Mouse (Mus musculus) yolk sac, embryonic 10.5 days (tissue): ENCODE measurements around the gene Bhmt.

Experiments
- DNase-seq: peaks from one replicate; pipeline ENCODE4 v3.0.0-alpha.2; 2017; ENCODE audit warnings: low spot score

The Bhmt gene

DNA sequence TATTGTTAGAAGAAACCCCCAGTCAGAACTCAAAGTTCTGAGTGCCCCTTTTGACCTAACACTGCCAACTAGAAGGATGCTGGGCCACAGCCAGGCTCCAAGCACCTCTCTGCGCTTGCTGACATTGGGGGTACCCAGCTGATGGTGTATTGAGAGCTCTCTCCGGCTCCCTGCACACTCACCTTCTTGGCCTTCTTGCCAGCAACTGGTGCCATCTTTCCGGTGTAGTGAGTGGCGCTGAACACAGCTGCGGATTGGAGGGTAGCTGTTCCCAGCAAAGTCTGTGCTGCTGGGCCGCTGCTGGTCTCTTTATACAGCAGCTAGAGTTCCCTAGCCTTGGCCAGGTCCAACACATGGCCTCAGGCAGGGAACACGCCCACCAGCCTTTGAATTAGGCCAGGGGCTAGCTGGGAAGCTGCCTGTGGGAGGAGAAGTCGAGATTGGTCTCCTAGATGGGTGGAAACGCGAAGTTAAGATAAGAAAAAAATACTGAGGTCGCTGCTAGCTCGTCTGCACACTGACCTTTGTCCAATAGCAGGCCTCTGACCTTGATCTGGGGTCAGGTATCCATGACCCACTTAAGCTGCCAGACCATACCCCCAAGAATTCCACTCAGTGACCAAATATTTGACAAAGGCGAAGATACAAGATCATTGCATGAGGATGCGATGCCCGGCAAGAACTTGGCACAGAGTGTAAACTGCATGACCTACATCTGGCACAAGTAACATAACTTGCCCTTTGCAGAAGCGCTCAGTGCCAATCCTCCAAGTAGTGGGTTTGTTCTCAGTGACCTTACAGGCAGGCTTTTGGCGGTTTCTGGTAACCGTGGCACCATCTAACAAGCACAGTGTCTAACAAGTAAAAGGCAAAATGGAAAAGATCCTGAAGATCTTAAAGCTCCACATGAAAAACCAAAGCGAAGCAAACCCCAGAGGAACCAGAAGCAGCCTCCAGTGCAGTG, at the start of gene Bhmt:
TSS of gene Bhmt (minus strand) at position 680 of the 964 bp plus-strand sequence.
- peak; percentile 38 for DNase-seq

DNA sequence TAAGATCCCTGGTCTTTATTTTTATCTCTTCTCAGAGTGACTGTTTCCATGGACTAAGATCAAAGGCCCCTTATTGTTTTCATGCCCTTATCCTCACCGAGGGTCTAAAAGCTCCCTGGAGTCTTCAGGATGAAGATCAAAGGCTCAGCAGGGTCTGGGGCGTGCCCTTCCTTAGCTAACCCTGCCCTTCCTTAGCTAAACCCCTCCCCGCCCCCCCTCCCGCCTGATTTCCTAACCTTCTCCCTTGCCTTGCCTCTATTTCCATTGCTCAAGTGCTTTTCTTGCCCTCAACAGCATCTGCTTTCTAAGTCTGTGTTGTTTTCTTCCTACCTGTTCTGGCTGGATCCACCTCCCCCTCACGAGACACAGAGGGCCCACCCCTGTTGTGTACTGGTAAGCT, 49.6 kb upstream of the Bhmt start:
- DNase-seq: peak; percentile 7

DNA sequence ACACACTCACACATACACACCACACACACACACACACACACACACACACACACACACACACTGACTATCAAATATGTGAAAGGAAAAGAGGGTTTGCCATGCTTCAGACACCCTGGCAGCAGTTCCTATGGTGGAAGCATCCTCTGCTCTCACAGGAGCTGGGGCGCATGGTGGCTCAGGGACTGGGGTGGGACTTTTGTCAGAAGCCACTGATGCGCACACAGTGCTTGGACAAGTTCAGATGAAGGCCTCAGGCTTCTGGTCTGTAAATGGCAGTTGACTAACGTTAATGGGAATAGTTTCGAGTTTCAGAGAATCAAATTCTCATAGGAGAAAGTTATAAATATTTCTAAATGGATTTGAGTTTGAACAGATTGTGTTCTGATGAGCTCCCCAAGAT, 47.5 kb upstream of the Bhmt start:
- DNase-seq: no peak

DNA sequence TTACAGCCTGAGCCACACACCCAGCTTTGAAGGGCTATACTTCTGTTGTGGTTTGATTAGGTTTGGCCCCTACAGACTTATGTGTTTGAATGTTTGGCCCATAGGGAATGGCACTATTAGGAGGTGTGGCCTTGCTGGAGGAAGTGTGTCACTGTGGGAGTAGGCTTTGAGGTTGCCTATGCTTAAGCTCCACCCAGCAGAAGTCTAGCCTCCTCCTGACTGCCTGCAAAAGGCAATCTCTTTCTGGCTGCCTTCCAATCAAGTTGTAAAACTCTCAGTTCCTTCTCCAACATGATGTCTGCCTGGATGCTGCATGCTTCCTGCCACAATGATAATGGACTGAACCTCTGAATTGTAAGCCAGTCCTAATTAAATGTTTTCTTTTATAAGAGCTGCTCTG, 45.6 kb upstream of the Bhmt start:
- no peak for DNase-seq

DNA sequence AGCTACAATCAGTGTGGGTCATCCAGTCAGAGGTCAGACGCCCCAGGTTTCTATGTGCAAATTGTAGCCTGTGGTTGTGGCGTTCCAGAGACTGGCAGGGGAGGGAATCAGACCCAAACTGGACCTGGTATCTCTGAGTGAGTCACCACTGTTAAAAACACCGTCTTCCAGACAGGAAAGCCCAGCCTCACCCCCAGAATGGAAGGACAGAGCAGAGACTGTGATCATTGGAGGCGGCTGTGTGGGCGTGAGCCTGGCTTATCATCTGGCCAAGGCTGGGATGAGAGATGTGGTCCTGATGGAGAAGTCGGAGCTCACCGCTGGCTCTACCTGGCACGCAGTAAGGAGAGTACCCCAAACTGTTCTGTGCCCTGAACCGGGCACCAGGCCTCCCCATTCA, 39.1 kb upstream of the Bhmt start:
- DNase-seq: no peak

DNA sequence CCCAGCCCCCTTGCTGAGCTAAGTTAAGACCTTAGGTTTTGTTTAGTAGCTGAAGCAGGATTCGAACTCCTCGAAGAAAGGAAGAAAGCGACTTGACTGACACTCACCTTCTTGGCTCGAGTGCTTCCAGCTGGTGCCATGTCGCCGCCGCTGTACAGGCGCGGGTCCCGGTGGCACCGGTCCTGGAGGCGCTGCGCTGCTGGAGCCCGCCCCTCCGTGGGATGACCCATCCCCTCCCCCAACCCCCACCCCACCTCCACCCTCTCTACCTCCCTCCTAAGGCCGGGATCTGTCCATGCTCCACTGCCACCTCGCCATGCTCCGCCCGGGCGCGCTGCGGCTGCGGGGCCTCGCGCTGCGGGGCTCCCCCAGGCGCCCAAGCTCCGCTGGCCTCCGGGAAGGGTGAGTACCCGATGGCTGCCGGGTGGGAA, 36.4 kb upstream of the Bhmt start, which contains the start of the genes Bhmt2 and Dmgdh:
TSS of gene Bhmt2 (minus strand) at position 172 of the 431 bp plus-strand sequence.
TSS of gene Dmgdh (plus strand) at position 303 of the 431 bp plus-strand sequence.
- DNase-seq: peak; percentile 52

DNA sequence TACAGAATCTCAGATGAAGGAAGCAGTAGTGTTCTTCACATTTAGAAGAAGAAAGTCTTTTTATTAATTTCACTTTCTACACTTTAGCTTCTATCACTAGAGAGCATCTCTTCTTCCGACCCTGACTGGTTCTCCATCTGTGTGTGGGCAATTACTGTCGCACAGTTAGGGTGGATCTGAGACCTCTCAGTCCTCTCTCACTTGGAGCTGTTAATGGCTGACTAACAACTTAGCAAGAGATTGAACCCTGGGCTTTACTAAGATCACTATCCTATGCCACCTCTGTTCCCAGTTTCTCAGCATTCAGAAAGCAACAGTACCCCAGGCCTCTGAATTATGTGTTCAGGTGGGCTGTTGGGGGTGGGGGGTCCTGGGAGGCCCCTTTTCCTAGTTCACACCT, 35.5 kb upstream of the Bhmt start:
- DNase-seq: no peak

DNA sequence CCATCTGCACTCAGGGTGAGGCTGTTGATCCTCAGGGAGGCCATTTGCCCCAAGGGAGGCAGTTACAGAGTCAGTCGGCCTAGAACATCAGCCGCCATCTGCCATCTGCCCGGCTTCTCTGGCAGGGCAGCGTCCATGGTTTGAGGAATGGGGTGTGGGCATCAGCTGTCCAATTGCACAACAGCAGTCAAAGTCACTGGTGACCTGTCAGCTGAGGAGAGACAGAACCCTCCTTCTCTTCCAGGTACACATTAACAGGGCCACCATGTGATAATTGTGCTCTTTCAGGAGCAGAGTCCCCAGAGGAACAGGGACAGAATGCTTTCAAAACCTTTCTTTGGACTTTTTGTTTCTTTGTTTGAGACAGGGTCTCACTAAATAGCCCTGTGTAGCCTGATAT, 34.6 kb upstream of the Bhmt start:
- peak; percentile 67 for DNase-seq

DNA sequence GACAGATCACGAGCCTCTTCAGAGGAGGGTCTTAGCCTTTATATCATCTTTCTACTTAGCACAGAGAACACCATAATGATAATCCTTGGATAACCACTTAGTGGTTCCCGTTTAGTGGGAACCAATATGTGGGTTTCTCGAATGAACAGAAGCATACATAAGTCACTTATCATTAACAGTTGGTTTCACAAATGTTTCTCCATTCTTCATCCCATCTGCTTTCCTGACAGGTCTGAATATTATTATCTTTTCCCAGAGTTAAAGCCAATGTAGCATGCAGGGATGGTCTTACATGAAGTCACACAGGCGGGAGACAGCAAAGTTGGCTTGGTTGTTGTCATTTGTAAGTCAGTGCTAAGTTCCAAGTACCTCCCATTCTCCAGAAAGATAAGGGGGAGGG, 29.8 kb upstream of the Bhmt start:
- no peak for DNase-seq

DNA sequence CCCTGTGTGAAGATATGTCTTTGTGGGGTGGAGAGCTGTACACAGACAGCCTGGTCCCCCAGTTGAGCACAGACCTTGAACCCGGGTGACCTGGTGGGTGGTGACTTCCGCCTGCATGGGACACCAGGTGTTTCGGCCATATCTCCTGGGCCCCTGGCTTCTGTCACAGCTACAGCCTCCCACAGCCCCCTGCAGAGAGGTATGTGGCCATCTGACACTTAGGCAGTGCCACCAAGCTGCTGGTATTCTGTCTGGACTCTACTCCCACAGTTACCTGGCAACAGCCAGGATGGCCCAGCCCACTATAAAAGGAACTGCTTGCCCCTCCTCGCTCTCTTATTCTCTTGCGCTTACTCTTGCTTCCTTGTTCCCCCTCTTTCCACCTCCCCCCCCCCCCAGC, 20.2 kb upstream of the Bhmt start:
- no peak for DNase-seq

DNA sequence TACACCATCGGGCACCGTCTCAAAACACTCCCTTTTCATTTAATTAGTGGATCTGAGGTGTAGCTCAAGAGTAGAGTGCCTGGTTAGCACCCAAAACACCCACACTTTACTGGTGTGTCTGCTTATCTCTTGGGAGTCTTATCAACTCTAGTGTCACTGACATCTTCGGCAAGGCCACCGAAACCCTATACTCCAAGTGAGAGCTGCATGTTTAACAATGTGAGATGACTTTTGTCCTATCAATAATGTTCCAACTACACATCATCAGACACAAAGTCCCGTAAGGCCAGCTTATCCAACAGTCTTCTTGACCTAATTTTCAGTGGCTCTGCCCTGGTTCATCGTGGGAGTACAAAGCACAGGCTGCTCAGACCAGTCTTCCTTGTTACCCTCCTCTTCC, 15.6 kb upstream of the Bhmt start:
- DNase-seq: no peak

DNA sequence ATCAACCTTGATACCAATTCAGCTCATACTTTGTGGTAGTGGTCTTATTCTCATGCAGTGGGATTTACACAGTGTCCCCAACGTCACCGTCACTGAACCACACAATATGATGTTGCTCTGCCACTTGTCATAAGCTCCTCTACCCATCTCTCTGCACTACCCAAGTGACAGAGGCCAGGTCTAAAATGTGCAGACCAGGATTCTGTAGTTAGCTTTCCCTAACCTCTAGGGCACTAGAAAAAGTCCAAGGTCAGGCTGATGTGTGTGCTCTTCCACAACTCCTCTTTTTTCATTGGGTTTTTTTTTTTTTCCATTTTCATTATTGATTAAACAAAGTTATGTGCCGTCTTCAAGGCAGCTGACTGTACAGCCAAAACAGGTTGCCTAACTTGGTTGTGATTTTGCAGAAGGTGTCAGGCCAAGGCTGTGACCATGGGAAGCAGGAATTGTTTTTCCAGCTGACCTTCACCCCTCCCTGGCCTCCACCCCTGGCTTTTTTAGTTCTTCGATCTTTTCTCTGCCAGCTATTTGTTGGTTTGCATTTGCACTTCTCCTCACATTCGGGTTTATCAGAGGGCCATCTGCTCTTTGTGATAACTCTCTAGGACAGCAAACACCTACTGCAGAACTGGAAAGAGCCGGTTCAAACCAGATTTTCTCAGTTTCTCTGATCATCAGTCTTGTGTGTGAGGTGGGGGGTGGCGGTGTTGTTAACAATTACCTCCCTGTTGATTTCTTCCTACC, 10.8 kb upstream of the Bhmt start:
- DNase-seq: peak; percentile 89

DNA sequence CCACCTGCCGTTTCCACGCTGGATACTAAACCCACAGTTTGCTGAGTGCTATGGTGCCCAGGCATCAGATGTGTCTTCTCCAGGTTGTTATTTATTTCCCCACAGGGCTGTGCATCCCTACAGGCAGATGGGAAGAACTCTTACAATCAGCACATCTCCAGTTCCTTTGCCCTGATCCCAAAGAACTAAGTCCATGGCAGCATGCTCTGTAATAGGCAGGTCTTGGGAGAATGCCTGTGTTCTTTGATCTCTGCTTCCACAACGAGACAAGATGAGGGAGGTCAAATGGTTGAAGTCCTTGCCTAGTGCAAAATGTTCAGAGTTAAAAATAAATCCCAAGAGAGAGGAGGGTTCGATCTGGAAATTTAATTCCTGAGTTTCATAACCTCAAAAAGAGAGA, 1.9 kb upstream of the Bhmt start:
- peak; percentile 8 for DNase-seq

DNA sequence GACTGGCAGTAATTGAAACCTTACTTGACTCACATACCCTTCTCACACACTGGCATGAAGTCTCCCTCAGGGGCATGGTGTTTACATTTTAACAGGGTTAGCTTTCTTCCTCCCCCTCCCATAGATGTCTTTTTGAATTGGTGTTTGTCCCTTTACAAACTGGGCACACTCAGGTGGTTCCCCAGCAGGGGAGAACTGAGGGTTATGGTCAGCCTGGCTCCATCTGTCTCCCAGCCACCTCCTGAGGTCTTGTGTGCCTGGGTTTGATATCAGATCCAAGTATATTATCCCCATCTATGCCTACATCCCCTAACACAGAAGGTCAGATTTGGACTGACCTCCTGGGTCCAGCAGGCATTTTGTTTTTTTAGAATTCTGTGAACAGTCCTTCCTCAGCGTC, 1.2 kb downstream of the Bhmt start:
- DNase-seq: no peak

DNA sequence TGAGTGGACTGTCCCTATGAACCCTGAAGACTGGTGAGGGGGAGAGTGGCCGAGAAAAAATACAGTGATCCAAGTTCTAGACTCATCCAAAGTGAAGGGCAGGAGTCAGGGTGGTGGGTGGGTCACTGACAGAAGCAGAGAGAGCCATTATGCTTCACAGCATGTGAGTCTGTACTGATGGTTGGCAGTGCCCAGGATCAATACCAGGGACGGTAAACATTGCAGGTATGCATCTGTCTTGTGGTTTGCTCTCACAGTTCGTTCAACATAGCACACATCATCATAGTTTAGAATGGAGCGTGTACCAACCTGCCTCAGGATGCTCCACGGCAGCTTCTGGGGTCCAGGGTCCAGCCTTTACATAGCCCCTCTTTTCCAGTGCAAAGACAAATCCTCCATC, 4.8 kb downstream of the Bhmt start:
- DNase-seq: no peak

DNA sequence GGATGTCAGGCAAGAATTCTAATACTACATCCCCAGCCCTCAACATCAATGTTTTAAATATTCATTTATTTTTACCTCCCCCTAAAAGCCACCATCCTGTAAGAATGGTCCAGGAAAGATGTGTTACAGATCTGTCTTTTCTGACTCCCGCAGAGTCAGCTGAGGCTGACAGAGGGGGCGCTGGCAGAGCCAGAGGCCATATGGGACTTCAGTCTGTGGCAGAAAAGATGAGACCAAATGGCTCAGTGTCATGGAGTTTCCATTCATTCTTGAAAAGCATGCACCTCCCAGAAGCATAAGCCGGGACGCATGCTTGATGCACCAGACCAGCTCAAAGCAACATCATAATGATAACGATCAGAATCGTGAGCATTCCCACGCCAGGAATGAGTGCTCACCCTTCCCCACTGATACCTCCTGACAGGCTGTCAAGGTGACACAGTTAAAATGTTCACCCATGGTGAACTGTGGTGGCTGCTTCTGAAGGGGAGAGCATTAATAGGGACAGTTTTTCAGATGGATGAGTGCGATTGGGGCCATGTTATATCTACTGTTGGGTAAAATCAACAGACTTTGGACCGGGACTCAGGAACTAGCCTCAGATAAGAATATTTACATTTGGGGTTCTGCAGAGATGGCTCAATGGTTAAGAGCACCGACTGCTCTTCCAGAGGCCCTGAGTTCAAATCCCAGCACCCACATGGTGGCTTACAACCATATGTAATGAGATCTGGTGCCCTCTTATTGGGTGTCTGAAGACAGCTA, 6.6 kb downstream of the Bhmt start:
- no peak for DNase-seq

DNA sequence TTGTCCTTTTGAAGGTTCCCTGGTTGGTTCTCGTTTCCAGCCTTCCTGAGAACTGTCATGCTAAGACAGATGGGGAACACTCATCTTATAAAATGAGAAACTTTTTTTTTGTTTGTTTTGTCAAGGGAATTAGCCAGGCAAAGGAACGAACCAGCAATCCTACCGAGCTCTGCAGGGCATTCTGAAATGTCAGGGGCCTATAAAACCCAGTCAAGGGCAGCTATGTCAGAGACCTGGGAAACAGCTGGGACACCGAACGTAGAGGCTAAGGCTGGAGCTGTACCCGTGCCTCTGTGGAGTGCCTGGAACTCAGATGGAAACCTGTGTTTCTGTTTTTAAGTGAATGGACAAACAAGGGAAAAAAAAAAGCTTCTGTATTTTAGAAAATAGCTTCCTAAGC, 8.9 kb downstream of the Bhmt start:
- no peak for DNase-seq

DNA sequence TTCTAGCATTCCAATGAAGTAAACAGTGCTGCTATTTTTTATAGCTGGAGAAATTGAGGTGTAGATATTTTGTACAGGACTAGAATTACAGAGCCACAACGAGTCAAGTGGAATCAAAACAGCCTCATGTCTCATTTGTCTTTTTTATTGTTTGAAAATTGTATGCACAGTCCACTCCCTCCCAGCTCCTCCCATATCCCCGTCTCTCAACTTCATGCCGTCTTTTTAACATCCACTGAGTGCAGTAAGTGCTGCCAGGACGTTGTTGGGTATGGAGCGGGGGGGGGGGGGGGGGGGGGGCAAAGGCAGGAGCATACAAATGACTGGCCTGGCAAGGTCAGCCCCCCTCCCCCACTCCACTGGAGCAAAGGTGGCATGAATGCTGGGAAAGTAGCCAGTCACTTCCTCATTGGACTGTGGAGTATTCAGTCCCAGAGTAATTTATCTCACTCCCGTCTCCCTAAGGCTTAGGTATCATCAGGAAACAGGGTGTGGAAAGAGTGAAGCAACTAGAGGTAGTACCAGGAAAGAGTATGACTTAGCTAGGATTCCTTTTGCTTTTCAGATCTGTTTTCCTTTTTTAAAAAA, 23.3 kb downstream of the Bhmt start:
- no peak for DNase-seq

DNA sequence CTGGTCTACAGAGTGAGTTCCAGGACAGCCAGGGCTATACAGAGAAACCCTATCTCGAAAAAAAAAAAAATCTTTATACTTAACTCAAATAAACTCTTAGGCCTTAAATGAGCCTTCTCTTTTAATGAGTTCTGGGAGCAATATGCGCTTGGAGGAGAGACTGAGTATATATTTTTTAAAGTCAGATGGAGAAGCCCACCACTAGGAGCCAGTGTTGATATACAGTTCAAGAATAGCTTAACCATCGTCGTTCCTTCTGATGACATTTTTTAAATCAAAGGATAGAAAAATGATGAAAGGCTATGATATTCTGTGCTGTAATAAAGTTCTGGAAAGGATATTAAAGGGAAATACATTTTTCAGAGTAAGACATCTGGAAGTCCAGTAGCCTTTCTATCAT, 24.0 kb downstream of the Bhmt start:
- DNase-seq: no peak

DNA sequence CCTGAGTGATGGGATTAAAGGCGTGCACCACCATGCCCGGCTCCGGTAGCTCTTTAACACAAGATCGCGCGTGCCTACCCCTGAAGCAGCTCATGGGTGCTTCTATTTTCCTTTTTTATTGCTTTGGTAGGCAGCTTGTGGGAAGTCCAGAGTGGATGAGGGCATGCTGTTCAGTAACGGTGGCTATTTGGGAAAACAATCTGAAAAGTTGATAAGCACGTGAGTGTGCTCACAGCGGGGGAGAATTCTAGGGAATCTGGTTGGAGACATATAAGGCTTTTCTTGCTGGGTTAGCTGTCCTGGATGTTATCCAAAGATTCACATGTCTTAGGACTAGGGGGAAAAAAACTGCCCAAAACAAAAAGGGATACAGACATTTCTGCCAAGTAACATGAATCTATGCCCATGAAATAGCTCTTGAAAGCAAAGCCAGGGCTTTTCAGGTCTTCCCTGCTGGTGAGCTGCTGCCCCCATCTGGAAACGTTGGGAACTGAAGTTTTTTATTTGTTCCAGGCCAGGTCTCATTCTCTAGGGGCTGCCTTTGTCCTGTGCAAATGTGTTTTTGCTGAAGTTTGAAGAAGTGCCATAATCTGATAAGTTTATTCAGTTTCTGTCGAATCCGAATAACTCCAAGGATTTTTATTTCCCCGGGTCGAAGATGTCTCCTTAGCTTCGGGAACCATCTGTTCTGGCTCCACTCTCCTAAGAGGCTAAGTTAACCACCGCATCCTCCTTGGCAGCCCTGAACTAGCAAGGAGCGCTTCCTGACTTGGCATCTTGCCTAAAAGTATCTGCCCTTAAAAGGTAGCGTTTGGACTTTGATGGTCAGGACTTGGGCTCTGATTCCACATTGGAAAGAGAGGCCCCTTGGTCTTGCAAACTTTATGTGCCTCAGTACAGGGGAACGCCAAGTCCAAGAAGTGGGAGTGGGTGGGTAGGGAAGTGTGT, 24.8 kb downstream of the Bhmt start:
- peak; percentile 46 for DNase-seq

DNA sequence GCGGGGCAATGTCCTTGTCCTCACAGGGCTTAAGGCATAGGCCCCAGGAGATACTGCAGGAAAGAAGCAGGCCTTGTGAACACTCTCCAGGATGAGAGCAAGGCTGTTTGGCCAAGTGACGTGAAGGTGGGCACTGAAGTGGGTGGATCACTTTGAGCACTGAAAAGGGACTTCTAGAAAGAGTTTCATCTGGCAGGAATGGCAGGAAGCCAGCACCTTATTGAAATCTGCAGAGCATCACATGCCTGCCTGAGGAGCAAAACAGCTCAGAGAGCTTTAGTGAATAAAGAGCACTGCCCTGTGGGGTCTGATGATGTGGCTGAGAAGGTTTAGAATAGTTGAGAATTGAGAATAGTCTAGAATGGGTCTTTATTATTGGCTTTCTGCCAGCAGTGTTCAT, 29.3 kb downstream of the Bhmt start:
- DNase-seq: no peak
